Mouse (Mus musculus): ENCODE measurements around the gene Cript.
"Not testable (repeated sequence)": the region's sequence is repeated elsewhere in the genome, so short reads cannot be mapped to it uniquely, and the experiment has no call there.

Cript gene

GRCm38 (mm10) chr17:87050469-87051175 is 25.3 kb downstream of the Cript start:
- no peak for DNase-seq (ENCODE audit: low read depth, low spot score)

DNA sequence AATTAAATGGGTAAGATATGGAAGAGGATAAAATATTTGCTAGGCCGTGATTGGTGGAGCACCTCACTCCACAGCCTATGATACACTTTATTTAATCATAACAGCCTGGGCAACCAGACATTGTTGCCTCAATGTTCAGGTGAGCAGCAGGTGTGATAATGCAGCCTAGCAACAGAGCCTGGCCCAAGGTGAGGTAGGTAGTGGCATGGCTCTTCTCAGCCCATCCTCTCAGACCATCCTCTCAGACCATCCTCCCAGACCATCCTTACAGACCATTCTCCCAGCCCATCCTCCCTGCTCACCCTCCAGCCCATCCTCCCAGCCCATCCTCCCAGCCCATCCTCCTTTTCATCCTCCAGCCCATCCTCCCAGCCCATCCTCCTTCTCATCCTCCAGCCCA is 26.3 kb downstream of the Cript start:
- no peak for DNase-seq (ENCODE audit: low read depth, low spot score)

DNA sequence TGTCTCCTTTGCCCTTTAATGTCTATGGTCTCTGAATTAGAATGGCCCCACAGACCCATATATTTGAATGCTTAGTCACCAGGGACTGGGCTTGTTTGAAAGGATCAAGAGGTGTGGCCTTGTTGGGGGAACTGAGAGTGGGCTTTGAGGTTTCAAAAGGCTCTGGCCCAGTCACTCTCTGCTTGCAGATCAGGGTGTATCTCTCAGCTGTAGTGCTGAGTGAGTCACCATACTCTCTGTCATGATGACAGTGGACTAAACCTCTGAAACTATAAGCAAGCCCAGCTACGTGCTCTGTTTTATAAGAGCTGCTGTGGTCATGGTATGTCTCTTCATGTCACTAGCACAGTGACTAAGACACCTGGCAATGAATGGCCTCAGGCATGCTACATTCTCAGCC is 27.1 kb downstream of the Cript start:
- no peak for DNase-seq (ENCODE audit: low read depth, low spot score)

- no peak for DNase-seq (ENCODE audit: low read depth, low spot score)
Measured at GRCm38 (mm10) chr17:87053921-87054320, 28.6 kb downstream of the Cript start.

GRCm38 (mm10) chr17:87055051-87055459 is 29.7 kb downstream of the Cript start:
- DNase-seq (ENCODE audit: low read depth, low spot score), result no peak

DNA sequence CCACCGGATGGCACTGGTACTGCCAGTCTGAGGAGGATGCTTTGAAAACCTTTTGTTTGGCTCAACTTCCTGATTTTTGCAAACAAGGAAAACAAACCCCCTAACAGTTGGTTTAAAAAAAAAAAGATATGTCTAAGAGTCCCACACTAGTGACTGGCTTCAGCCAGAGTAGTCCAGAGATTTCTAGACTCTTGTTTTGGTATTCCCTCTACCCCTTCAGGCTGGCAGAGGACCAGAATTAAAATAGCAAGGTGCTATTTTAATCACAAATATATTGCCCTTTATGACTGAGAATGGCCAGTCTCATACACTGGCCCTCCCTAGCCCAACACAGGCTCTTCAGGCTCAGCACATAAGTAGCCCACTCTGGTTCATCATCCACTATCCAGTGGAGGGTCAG is 30.3 kb downstream of the Cript start:
- DNase-seq (ENCODE audit: low read depth, low spot score), result no peak

- no peak for DNase-seq (ENCODE audit: low read depth, low spot score)
Measured at GRCm38 (mm10) chr17:87056761-87057160, 31.4 kb downstream of the Cript start.

DNA sequence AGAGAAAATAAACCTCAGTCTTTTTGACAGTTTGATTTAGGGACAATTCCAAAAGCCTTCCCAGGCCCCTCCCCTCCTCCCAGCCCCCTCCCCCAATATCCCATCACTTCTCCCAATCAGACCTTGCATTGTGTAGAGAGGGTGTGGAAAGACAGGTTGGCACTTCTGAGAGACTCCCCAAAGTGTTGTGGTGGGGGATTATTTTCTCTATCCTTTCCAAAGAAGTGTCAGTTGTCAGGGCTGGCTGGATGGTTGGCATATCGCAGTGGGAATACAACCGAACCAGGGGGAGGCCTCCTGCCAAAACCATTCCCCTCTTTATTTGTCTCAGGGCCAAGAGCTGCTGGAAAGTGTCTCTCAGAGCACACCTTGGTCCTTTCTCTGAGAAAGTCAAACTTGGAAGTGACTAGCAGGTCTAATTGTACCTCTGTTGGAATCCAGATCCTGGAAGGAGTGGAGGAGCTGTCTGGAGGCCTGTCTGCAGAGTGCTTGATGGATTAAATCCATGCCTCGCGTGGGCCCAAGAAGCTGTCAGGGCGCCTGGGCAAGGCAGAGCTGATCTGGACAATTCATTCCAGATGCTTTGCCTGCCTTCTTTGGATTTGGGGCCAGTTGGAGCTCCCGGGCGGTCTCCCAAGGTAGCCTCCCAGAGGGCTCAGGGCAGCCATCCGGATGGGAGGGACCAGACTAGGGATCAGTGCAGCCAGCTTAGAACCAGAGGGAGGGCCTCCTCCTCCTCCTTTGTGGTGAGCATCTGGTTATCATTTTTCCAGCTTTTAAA is 32.3 kb downstream of the Cript start:
- DNase-seq (ENCODE audit: low read depth, low spot score), result no peak

- DNase-seq (ENCODE audit: low read depth, low spot score), result no peak
Measured at GRCm38 (mm10) chr17:87062639-87063038, 37.3 kb downstream of the Cript start.

DNA sequence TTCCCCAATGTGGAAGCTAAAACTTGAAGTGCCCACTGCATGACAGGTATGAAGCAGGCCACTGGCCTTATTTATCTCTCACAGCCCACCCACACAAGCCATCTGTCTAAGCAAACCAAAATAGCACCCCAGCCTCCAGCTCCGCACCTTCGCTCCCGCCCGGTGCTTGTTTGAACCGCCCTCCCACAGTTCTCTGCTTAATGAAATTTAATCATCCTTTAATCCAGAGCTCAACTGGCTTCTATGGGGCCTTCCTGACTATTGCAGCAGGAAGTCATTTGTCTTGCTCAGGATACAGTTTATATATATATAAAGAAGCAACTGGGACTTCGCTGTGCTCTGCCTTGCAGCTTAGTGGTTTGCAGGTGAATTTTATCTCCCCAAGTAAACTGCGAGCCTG is 38.1 kb downstream of the Cript start:
- no peak for DNase-seq (ENCODE audit: low read depth, low spot score)

DNA sequence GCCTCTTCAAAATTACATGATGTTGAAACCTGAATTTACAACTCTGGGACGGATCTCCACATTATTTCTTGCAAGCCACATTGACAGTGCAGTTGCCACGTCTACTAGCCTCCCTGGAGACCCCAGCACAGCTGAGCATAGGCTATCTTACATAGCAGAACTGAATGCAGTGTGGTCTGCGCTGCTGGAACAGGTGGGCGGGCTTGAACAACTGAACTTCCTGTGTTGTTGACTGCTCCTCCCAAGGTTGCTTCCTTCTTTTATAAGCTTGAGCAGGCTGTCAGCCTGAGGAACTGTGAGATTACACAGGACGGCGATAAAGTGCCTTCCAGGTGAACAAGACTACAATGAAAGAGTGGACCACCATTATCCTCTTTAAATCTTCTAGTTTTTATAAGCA is 38.6 kb downstream of the Cript start:
- no peak for DNase-seq (ENCODE audit: low read depth, low spot score)

DNA sequence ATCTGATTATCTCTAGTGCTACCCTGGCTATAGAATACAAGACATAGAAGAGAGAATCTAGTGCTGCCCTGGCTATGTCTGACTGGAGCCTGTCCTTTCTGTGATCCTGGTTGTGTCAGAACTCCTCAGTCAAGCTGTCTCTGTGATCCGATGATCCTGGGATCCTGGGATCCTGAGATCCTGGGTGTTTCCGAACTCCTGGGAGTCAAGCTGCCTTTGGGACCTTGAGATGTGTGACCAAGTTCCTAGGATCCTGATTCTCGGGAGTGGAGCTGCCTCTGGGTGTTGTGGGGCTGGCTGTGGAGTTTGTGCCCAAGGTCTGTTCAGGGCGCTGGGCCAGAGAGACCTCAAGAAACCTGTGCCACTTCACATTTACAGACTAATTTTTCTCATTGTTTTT is 43.6 kb downstream of the Cript start:
- DNase-seq (ENCODE audit: low read depth, low spot score), result no peak

DNA sequence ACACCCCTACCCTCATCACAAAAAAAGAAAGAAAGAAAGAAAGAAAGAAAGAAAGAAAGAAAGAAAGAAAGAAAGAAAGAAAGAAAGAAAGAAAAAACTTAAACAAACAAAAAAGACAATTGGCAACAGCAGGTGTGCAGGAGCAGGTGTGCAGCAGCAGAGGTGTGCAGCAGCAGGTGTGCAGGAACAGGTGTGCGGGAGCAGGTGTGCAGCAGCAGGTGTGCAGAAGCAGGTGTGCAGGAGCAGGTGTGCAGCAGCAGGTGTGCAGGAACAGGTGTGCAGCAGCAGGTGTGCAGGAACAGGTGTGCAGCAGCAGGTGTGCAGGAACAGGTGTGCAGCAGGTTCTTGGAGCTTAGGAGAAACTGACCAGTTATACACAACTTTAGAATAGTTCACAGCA is 46.8 kb downstream of the Cript start:
- not testable (repeated sequence) for DNase-seq (ENCODE audit: low read depth, low spot score)

DNA sequence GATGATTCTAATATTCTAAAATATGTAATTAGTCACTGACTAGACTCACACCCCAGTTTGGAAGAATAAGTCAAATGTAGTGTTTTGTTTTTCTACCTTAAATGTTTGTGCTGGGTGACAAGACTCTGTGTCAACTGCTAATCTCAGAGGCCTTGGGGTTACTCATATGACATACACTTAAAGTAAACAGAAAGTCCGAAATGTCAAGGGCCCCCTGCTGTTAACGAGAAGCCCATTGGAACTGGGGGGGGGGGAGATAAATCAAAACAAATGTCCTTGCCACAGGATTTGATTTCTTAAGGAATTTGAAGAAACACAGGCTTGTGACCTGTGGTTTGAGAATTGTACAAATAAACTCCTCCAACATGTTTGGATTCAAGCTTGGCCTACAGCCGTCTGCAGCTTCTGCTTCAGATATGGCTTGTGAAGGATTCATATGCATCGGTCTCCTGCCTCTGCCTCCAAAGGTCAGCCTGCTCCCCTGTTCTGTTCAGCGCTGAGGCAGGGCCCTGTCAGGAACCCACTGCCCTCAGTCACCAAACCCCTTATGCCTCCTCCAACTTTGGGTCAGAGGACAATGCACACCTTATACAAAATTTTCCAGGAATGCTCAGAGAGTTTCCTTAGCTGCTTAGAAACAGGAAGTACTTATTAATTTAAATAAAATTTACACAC is 47.6 kb downstream of the Cript start:
- no peak for DNase-seq (ENCODE audit: low read depth, low spot score)

GRCm38 (mm10) chr17:87073470-87073869 is 48.1 kb downstream of the Cript start:
- no peak for DNase-seq (ENCODE audit: low read depth, low spot score)

- not testable (repeated sequence) for DNase-seq (ENCODE audit: low read depth, low spot score)
Measured at GRCm38 (mm10) chr17:87078217-87078616, 52.9 kb downstream of the Cript start.

GRCm38 (mm10) chr17:87080724-87081123 is 55.4 kb downstream of the Cript start:
- no peak for DNase-seq (ENCODE audit: low read depth, low spot score)

- DNase-seq (ENCODE audit: low read depth, low spot score), result no peak
Measured at GRCm38 (mm10) chr17:87082547-87082946, 57.2 kb downstream of the Cript start.

GRCm38 (mm10) chr17:87083671-87084070 is 58.3 kb downstream of the Cript start:
- DNase-seq (ENCODE audit: low read depth, low spot score), result no peak
